Mouse (Mus musculus): Measurements from ENCODE around the gene Hist1h2bb. TPM values are rescaled to one million over a fixed set of nuclear protein-coding genes. Genes with fewer than 3 reads are reported as not detected.

Gene Hist1h2bb
- polyA plus RNA-seq, 1 experiment from 2014 or later = 2.2 TPM

Small RNAs within 50 kb of the gene (microRNA-seq; reads per million reads assigned to microRNA genes)
- gene Gm44314 (not detected), gene Gm44484 (not detected)

Other genes starting within 250 kb of the Hist1h2bb start
- gene Hist1h4h, start 215.7 kb upstream of the Hist1h2bb start, polyA plus RNA-seq (2016; fragmentation: Nextera tagmentation; extraction: Ambion mirVana) = 5.7 and 6.9 TPM in 2 replicates
- gene Hist1h2af, start 212.8 kb upstream of the Hist1h2bb start, polyA plus RNA-seq (2016; fragmentation: Nextera tagmentation; extraction: Ambion mirVana) = 5.2 TPM in 1 of 2 replicates, not detected in the other
- gene Hist1h3g, start 211.3 kb upstream of the Hist1h2bb start, polyA plus RNA-seq (2016; fragmentation: Nextera tagmentation; extraction: Ambion mirVana) = 2.2 and 4.4 TPM in 2 replicates
- gene Hist1h2bh, start 203.3 kb upstream of the Hist1h2bb start, polyA plus RNA-seq (2016; fragmentation: Nextera tagmentation; extraction: Ambion mirVana) = 0.37 and 0.57 TPM in 2 replicates
- 0.66 and 1.4 TPM in 2 replicates for gene Hist1h3f, start 202.7 kb upstream of the Hist1h2bb start, polyA plus RNA-seq (2016; fragmentation: Nextera tagmentation; extraction: Ambion mirVana)
- gene Hist1h4f, start 195.1 kb upstream of the Hist1h2bb start, polyA plus RNA-seq (2016; fragmentation: Nextera tagmentation; extraction: Ambion mirVana) = 1.4 TPM in 1 of 2 replicates, not detected in the other
- gene Hist1h1d, start 193.5 kb upstream of the Hist1h2bb start, polyA plus RNA-seq (2016; fragmentation: Nextera tagmentation; extraction: Ambion mirVana) = 0.23 and 0.39 TPM in 2 replicates
- 4.4 and 5.6 TPM in 2 replicates for gene Hist1h3e, start 184.4 kb upstream of the Hist1h2bb start, polyA plus RNA-seq (2016; fragmentation: Nextera tagmentation; extraction: Ambion mirVana)
- gene Hist1h2ae, start 175.5 kb upstream of the Hist1h2bb start, polyA plus RNA-seq (2016; fragmentation: Nextera tagmentation; extraction: Ambion mirVana) = 67.4 and 81.6 TPM in 2 replicates
- 4.8 and 7.1 TPM in 2 replicates for gene Hist1h2bg, start 175.3 kb upstream of the Hist1h2bb start, polyA plus RNA-seq (2016; fragmentation: Nextera tagmentation; extraction: Ambion mirVana)
- gene Hist1h2bf, start 172.5 kb upstream of the Hist1h2bb start, polyA plus RNA-seq (2016; fragmentation: Nextera tagmentation; extraction: Ambion mirVana) = 4.4 and 7.2 TPM in 2 replicates
- 0.46 and 2.5 TPM in 2 replicates for gene Hist1h2ad, start 172.4 kb upstream of the Hist1h2bb start, polyA plus RNA-seq (2016; fragmentation: Nextera tagmentation; extraction: Ambion mirVana)
- gene Hist1h3d, start 171.0 kb upstream of the Hist1h2bb start, polyA plus RNA-seq (2016; fragmentation: Nextera tagmentation; extraction: Ambion mirVana) = 2.2 and 4.8 TPM in 2 replicates
- 66.9 and 82.3 TPM in 2 replicates for gene Hist1h4d, start 165.1 kb upstream of the Hist1h2bb start, polyA plus RNA-seq (2016; fragmentation: Nextera tagmentation; extraction: Ambion mirVana)
- gene Hist1h2be, start 125.6 kb upstream of the Hist1h2bb start, polyA plus RNA-seq (2016; fragmentation: Nextera tagmentation; extraction: Ambion mirVana) = 1.9 and 2.2 TPM in 2 replicates
- 17.0 and 18.8 TPM in 2 replicates for gene Hist1h1e, start 124.2 kb upstream of the Hist1h2bb start, polyA plus RNA-seq (2016; fragmentation: Nextera tagmentation; extraction: Ambion mirVana)
- gene Hist1h2ac, start 62.8 kb upstream of the Hist1h2bb start, polyA plus RNA-seq (2016; fragmentation: Nextera tagmentation; extraction: Ambion mirVana) = 0.72 and 0.93 TPM in 2 replicates
- 25.1 and 26.1 TPM in 2 replicates for gene Hist1h2bc, start 62.5 kb upstream of the Hist1h2bb start, polyA plus RNA-seq (2016; fragmentation: Nextera tagmentation; extraction: Ambion mirVana)
- not detected in 2 replicates for gene Hist1h1t, start 50.9 kb upstream of the Hist1h2bb start, polyA plus RNA-seq (2016; fragmentation: Nextera tagmentation; extraction: Ambion mirVana)
- gene Hist1h4c, start 48.3 kb upstream of the Hist1h2bb start, polyA plus RNA-seq (2016; fragmentation: Nextera tagmentation; extraction: Ambion mirVana) = 3.6 and 4.2 TPM in 2 replicates
- gene Hfe, start 35.9 kb upstream of the Hist1h2bb start, polyA plus RNA-seq (2016; fragmentation: Nextera tagmentation; extraction: Ambion mirVana) = 4.9 and 5.2 TPM in 2 replicates
- 15.0 and 15.4 TPM in 2 replicates for gene Hist1h1c, start 7.9 kb upstream of the Hist1h2bb start, polyA plus RNA-seq (2016; fragmentation: Nextera tagmentation; extraction: Ambion mirVana)
- gene Hist1h3c, start 1.1 kb upstream of the Hist1h2bb start, polyA plus RNA-seq (2016; fragmentation: Nextera tagmentation; extraction: Ambion mirVana) = 9.7 and 11.6 TPM in 2 replicates
- gene Hist1h2ab, start 4.4 kb downstream of the Hist1h2bb start, polyA plus RNA-seq (2016; fragmentation: Nextera tagmentation; extraction: Ambion mirVana) = 22.4 and 45.2 TPM in 2 replicates
- 4.5 and 11.1 TPM in 2 replicates for gene Hist1h3b, start 5.5 kb downstream of the Hist1h2bb start, polyA plus RNA-seq (2016; fragmentation: Nextera tagmentation; extraction: Ambion mirVana)
- gene Hist1h4b, start 10.3 kb downstream of the Hist1h2bb start, polyA plus RNA-seq (2016; fragmentation: Nextera tagmentation; extraction: Ambion mirVana) = 5.0 and 5.5 TPM in 2 replicates
- gene Hist1h4a, start 14.5 kb downstream of the Hist1h2bb start, polyA plus RNA-seq (2016; fragmentation: Nextera tagmentation; extraction: Ambion mirVana) = 0.72 TPM in 1 of 2 replicates, not detected in the other
- gene Hist1h3a, start 15.7 kb downstream of the Hist1h2bb start, polyA plus RNA-seq (2016; fragmentation: Nextera tagmentation; extraction: Ambion mirVana) = 3.3 and 6.1 TPM in 2 replicates
- gene Hist1h1a, start 16.9 kb downstream of the Hist1h2bb start, polyA plus RNA-seq (2016; fragmentation: Nextera tagmentation; extraction: Ambion mirVana) = 2.4 and 2.7 TPM in 2 replicates
- not detected in 2 replicates for gene Trim38, start 23.2 kb downstream of the Hist1h2bb start, polyA plus RNA-seq (2016; fragmentation: Nextera tagmentation; extraction: Ambion mirVana)
- not detected in 2 replicates for gene Slc17a2, start 60.3 kb downstream of the Hist1h2bb start, polyA plus RNA-seq (2016; fragmentation: Nextera tagmentation; extraction: Ambion mirVana)
- not detected in 2 replicates for gene Slc17a3, start 92.7 kb downstream of the Hist1h2bb start, polyA plus RNA-seq (2016; fragmentation: Nextera tagmentation; extraction: Ambion mirVana)
- gene Slc17a1, start 121.0 kb downstream of the Hist1h2bb start, polyA plus RNA-seq (2016; fragmentation: Nextera tagmentation; extraction: Ambion mirVana) = not detected in 2 replicates
- 0.09 TPM in 1 of 2 replicates, not detected in the other for gene Slc17a4, start 168.3 kb downstream of the Hist1h2bb start, polyA plus RNA-seq (2016; fragmentation: Nextera tagmentation; extraction: Ambion mirVana)
- not detected in 2 replicates for gene Hist1h2ba, start 187.4 kb downstream of the Hist1h2bb start, polyA plus RNA-seq (2016; fragmentation: Nextera tagmentation; extraction: Ambion mirVana)
- gene Hist1h2aa, start 187.7 kb downstream of the Hist1h2bb start, polyA plus RNA-seq (2016; fragmentation: Nextera tagmentation; extraction: Ambion mirVana) = not detected in 2 replicates
- gene Scgn, start 244.5 kb downstream of the Hist1h2bb start, polyA plus RNA-seq (2016; fragmentation: Nextera tagmentation; extraction: Ambion mirVana) = 0.14 TPM in 1 of 2 replicates, not detected in the other